Mouse (Mus musculus) MEL (cell line): Measurements from ENCODE around the gene Rab22a. TPM values are rescaled to one million over a fixed set of nuclear protein-coding genes. Genes with fewer than 3 reads are reported as not detected.

Experiments used
- DNase-seq: peaks from one replicate; pipeline ENCODE4 v3.0.0; 2011; ENCODE audit warnings: low read depth, low spot score
- H3K27ac ChIP-seq: 2 replicates; pipeline ENCODE4 v1.5.1; 2012; ENCODE audit warnings: low read depth, mild to moderate bottlenecking, control low read depth, low read length, moderate library complexity; ENCODE audit not compliant: control insufficient read depth
- H3K27me3 ChIP-seq, 2 experiments: fragments of 150-350 bp in 1 of 2; sonication (generic) in 1 of 2; 2 replicates each; pipeline ENCODE4 v1.6.1; 2012; ENCODE audit warnings: low read length in 2 of 2, mild to moderate bottlenecking in 2 of 2, improper control_type of control experiment in 1 of 2, moderate library complexity in 1 of 2; ENCODE audit not compliant: insufficient read depth in 2 of 2, control insufficient read depth in 1 of 2
- H3K36me3 ChIP-seq, 2 experiments: 2 replicates each; pipeline ENCODE4 v1.6.1; 2012 to 2014; ENCODE audit warnings: low read length in 2 of 2, improper control_type of control experiment in 1 of 2, inconsistent platforms in 1 of 2, mild to moderate bottlenecking in 1 of 2; ENCODE audit not compliant: insufficient read depth in 2 of 2, control insufficient read depth in 1 of 2
- H3K4me1 ChIP-seq, 2 experiments: fragments of 150-350 bp in 1 of 2; sonication (generic) in 1 of 2; 2 replicates each; pipeline ENCODE4 v1.6.1; 2012; ENCODE audit warnings: low read length in 2 of 2, improper control_type of control experiment in 1 of 2, mild to moderate bottlenecking in 1 of 2; ENCODE audit not compliant: insufficient read depth in 2 of 2, control insufficient read depth in 1 of 2
- H3K4me3 ChIP-seq, 2 experiments: fragments of 150-350 bp in 1 of 2; sonication (generic) in 1 of 2; 2 replicates each; pipeline ENCODE4 v1.5.1; 2012; ENCODE audit warnings: low read depth in 2 of 2, low read length in 2 of 2, mild to moderate bottlenecking in 2 of 2, moderate library complexity in 2 of 2, control low read depth in 1 of 2, improper control_type of control experiment in 1 of 2; ENCODE audit not compliant: control insufficient read depth in 1 of 2, insufficient read depth in 1 of 2
- H3K79me2 ChIP-seq: 2 replicates; pipeline ENCODE4 v1.6.1; 2012; ENCODE audit warnings: mild to moderate bottlenecking, low read length, moderate library complexity; ENCODE audit not compliant: control insufficient read depth, poor library complexity, insufficient read depth
- H3K9ac ChIP-seq: 2 replicates; pipeline ENCODE4 v1.6.1; 2012; ENCODE audit warnings: low read depth, mild to moderate bottlenecking, control low read depth, low read length, moderate library complexity; ENCODE audit not compliant: control insufficient read depth, poor library complexity, severe bottlenecking
- H3K9me3 ChIP-seq: fragments of 150-350 bp; sonication (generic); replicated peaks from 2 replicates; pipeline ENCODE4 v1.6.1; 2012; ENCODE audit warnings: mild to moderate bottlenecking, low read length, improper control_type of control experiment, moderate library complexity; ENCODE audit not compliant: insufficient read depth
- BHLHE40 ChIP-seq: IDR thresholded peaks from 2 replicates; pipeline ENCODE4 v1.6.1; 2012; ENCODE audit warnings: low read depth, mild to moderate bottlenecking, inconsistent platforms, low read length, improper control_type of control experiment, borderline replicate concordance
- CHD1 ChIP-seq: IDR thresholded peaks from 2 replicates; pipeline ENCODE4 v1.6.1; 2012; ENCODE audit warnings: low read depth, mild to moderate bottlenecking, inconsistent platforms, low read length, improper control_type of control experiment
- ELF1 ChIP-seq: IDR thresholded peaks from 2 replicates; pipeline ENCODE4 v1.6.1; 2014; ENCODE audit warnings: low read depth, mild to moderate bottlenecking, inconsistent platforms, low read length, improper control_type of control experiment, moderate library complexity
- ETS1 ChIP-seq: IDR thresholded peaks from 2 replicates; pipeline ENCODE4 v1.6.1; 2012; ENCODE audit warnings: low read depth, mild to moderate bottlenecking, inconsistent platforms, low read length, improper control_type of control experiment, moderate library complexity
- GABPA ChIP-seq: IDR thresholded peaks from 2 replicates; pipeline ENCODE4 v1.6.1; 2012; ENCODE audit warnings: low read depth, mild to moderate bottlenecking, inconsistent platforms, low read length, improper control_type of control experiment, moderate library complexity
- GATA1 ChIP-seq: IDR thresholded peaks from 2 replicates; pipeline ENCODE4 v1.6.1; 2011; ENCODE audit warnings: low read depth, low read length, improper control_type of control experiment
- JUND ChIP-seq: IDR thresholded peaks from 2 replicates; pipeline ENCODE4 v1.6.1; 2011; ENCODE audit warnings: low read depth, mild to moderate bottlenecking, improper control_type of control experiment, low read length
- KAT2A ChIP-seq: conservative IDR thresholded peaks from 2 replicates; pipeline ENCODE4 v1.6.1; 2012; ENCODE audit warnings: low read depth, low read length, improper control_type of control experiment, inconsistent platforms
- MAFK ChIP-seq: IDR thresholded peaks from 2 replicates; pipeline ENCODE4 v1.6.1; 2011; ENCODE audit warnings: low read depth, mild to moderate bottlenecking, low read length, improper control_type of control experiment, borderline replicate concordance
- MAX ChIP-seq: IDR thresholded peaks from 2 replicates; pipeline ENCODE4 v1.6.1; 2011; ENCODE audit warnings: low read length, improper control_type of control experiment
- MEF2A ChIP-seq: IDR thresholded peaks from 2 replicates; pipeline ENCODE4 v1.6.1; 2014; ENCODE audit warnings: low read depth, mild to moderate bottlenecking, inconsistent platforms, low read length, improper control_type of control experiment; ENCODE audit not compliant: poor library complexity, insufficient replicate concordance, severe bottlenecking; ENCODE audit errors: extremely low read depth
- MYB ChIP-seq: IDR thresholded peaks from 2 replicates; pipeline ENCODE4 v1.6.1; 2011; ENCODE audit warnings: mild to moderate bottlenecking, low read depth, low read length, improper control_type of control experiment
- MYC ChIP-seq: IDR thresholded peaks from 2 replicates; pipeline ENCODE4 v1.6.1; 2011; ENCODE audit warnings: low read depth, mild to moderate bottlenecking, low read length, improper control_type of control experiment, moderate library complexity
- POLR2AphosphoS2 ChIP-seq: IDR thresholded peaks from 2 replicates; pipeline ENCODE4 v1.6.1; 2011; ENCODE audit warnings: low read length, improper control_type of control experiment
- TBP ChIP-seq: IDR thresholded peaks from 2 replicates; pipeline ENCODE4 v1.8.0; 2011; ENCODE audit warnings: low read depth, low read length, improper control_type of control experiment
- TCF12 ChIP-seq: IDR thresholded peaks from 2 replicates; pipeline ENCODE4 v1.6.1; 2014; ENCODE audit warnings: low read depth, mild to moderate bottlenecking, inconsistent platforms, low read length, improper control_type of control experiment, moderate library complexity
- UBTF ChIP-seq: IDR thresholded peaks from 2 replicates; pipeline ENCODE4 v1.6.1; 2012; ENCODE audit warnings: low read depth, mild to moderate bottlenecking, inconsistent platforms, low read length, improper control_type of control experiment, moderate library complexity, borderline replicate concordance; ENCODE audit not compliant: insufficient read depth
- USF1 ChIP-seq: IDR thresholded peaks from 2 replicates; pipeline ENCODE4 v1.6.1; 2014; ENCODE audit warnings: low read depth, mild to moderate bottlenecking, inconsistent platforms, low read length, improper control_type of control experiment, moderate library complexity
- polyA plus RNA-seq, 2 experiments: library from polyadenylated mRNA; stranded (reverse) in 1 of 2; unstranded in 1 of 2; fragments of >175 nt in 1 of 2; fragments of >200 nt in 1 of 2; gene quantifications; 2 replicates each; pipeline versions ENCODE4 v1.2.1 to v1.2.4; 2012; ENCODE audit warnings: low replicate concordance in 2 of 2, low read depth in 1 of 2; ENCODE audit not compliant: insufficient read length in 2 of 2, insufficient read depth in 1 of 2, missing spikeins in 1 of 2
- total RNA-seq: library from RNA; depleted of rRNA; stranded (reverse); fragments of 300-350 nt; gene quantifications from 2 replicates; pipeline ENCODE4 v1.2.3, GENCODE M21; 2012

Rab22a gene
- total and polyA plus RNA-seq, 3 experiments: 8.9 to 15.8 TPM; not detected in 1

DNA sequence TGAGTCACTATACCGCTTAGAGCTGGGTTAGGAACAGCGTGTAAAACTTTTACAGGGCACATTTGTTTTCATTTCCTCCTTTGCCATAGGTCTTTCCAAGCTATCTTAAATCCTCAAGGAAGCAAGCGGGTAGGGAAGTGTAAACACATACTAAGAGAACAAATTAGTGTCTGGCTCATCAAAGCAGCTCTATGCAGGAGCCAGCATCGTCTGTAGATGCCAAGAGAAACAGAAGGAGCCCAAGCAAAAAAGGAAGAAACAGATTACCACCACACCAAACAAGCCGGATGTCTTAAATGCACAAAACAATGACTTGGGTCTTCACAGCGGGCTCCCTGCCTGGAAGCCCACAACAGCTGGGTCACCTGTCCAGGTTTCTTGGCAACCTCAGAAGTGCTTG is 50.6 kb downstream of the Rab22a start:
- no peak overlapping the region for H3K27ac ChIP-seq
- no peaks in the 10 kb centered on the region for H3K9me3 ChIP-seq
- no peaks in the 10 kb centered on the region for H3K79me2 ChIP-seq
- no peaks in the 10 kb centered on the region for H3K27me3 ChIP-seq
- TF ChIP-seq USF1 (no peak), JUND (no peak), UBTF (no peak), TCF12 (no peak), GATA1 (no peak), TBP (no peak), GABPA (no peak), MYC (no peak), BHLHE40 (no peak), MAX (no peak), KAT2A (no peak), CHD1 (no peak), MEF2A (no peak), ELF1 (no peak), ETS1 (no peak), POLR2AphosphoS2 (no peak), MYB (no peak)
- TF ChIP-seq, all 39 proteins: peak for 0
- H3K36me3 ChIP-seq: peaks cover 0 to 2% of the 10 kb centered on the region in 2 experiments; a peak in 1 of 4 replicates
- DNase-seq: no peak
- no peak overlapping the region for H3K4me3 ChIP-seq
- H3K4me1 ChIP-seq: no peaks in the 10 kb centered on the region
- H3K9ac ChIP-seq: no peak overlapping the region

DNA sequence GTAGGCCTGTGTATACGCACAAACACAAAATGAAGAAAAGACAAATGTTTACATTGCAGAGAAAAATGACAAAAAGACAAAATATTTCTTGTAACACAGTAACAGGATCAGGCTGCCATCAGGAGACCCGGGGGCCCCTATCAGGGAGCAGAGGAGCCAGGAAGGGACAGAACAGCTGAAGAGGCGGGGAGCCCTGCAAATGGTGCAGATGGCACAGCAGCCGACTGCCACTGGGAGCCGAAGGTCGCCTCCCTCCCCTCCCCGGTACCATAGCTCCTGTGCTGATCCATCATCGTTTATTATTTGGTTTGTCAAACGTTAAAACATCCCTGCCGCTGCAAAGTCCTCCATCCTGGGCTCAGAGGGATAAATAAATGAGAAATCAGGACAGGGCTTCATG is 53.1 kb downstream of the Rab22a start:
- no peak for DNase-seq
- Histone ChIP-seq H3K9me3 (no peaks in the 10 kb centered on the region), H3K79me2 (no peaks in the 10 kb centered on the region), H3K27me3 (no peaks in the 10 kb centered on the region), H3K36me3 (no peaks in the 10 kb centered on the region), H3K4me1 (no peaks in the 10 kb centered on the region), H3K9ac (no peak overlapping the region), H3K4me3 (no peak overlapping the region), H3K27ac (no peak overlapping the region)
- TF ChIP-seq MAFK (no peak), POLR2AphosphoS2 (no peak), USF1 (no peak), GABPA (no peak), MYB (no peak)
